Mouse (Mus musculus): ENCODE data around the gene A430078G23Rik. TPM values are rescaled to one million over a fixed set of nuclear protein-coding genes. Genes with fewer than 3 reads are reported as not detected.

The A430078G23Rik gene
- polyA plus RNA-seq, 1 experiment = not detected

DNA sequence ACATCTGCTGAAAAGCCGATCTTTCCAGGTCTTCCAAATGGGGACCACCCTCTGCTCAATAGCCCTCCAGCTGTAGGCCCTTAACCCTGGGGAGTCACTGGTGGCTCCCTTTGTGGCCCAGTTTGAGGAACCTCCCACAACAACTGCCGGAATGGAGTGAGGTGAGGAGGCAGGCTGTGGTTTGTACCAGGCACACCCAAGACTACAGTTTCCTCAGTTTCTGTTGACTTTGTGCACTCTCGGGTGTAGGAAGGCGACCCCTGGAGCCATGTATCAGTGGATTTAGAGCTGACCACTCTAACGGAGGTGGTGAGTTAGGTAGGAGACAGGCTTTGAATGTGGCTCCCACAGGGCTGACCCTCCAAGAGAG is 1.2 kb downstream of the A430078G23Rik start:
- peaks cover 8% of the 10 kb centered on the region for H3K27me3 ChIP-seq (ENCODE audit: control insufficient read depth, insufficient read depth, insufficient read length)

DNA sequence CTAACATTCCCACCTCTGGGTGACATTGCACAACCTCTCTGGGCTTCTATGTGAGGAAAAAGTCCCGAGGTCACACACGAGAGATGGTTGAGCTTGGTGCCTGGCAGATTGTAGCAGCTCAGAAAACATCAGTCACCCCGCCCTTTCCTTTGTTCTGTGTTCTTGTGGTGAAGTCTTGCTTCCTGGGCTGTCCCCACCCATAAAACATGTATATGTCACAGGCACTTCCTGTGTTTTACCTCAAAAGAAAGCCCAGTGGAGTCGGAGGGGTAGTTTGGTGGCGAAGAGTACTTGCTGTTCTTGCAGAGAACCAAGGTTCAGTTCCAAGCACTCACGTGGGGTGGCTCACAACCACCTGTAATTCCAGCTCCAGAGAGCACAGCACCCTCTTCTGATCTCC is 2.4 kb downstream of the A430078G23Rik start:
- H3K4me3 ChIP-seq = no peak overlapping the region
- H3K36me3 ChIP-seq (ENCODE audit: control insufficient read depth, insufficient read depth) = no peaks in the 10 kb centered on the region
- peaks cover 8% of the 10 kb centered on the region for H3K27me3 ChIP-seq (ENCODE audit: control insufficient read depth, insufficient read depth, insufficient read length)
- no peaks in the 10 kb centered on the region for H3K79me2 ChIP-seq (ENCODE audit: control insufficient read depth, insufficient read depth)
- no peak for TF ChIP-seq TCF12 (IDR thresholded peaks at IDR 0.05; ENCODE audit: insufficient read depth, poor library complexity, severe bottlenecking)
- TF ChIP-seq REST (IDR thresholded peaks at IDR 0.05; ENCODE audit: insufficient read depth, insufficient read length) = no peak
- no peak for TF ChIP-seq POLR2A (IDR thresholded peaks at IDR 0.05; ENCODE audit: insufficient read length, low read depth)
- TF ChIP-seq MYOG (IDR thresholded peaks at IDR 0.05; ENCODE audit: control insufficient read depth in 1 of 3, insufficient read depth in 1 of 3, insufficient read length in 2 of 3, low read depth in 2 of 3) = no peak
- no peak for TF ChIP-seq TCF3 (IDR thresholded peaks at IDR 0.05; ENCODE audit: insufficient read length, low read depth)
- TF ChIP-seq MYOD1 (IDR thresholded peaks at IDR 0.05; ENCODE audit: control insufficient read depth in 1 of 3, insufficient read length in 2 of 3, low read depth in 2 of 3) = no peak
- TF ChIP-seq USF1 (IDR thresholded peaks at IDR 0.05; ENCODE audit: low read depth) = no peak
- no peak for TF ChIP-seq POLR2AphosphoS2 (IDR thresholded peaks at IDR 0.05; ENCODE audit: insufficient read length, low read depth)
- TF ChIP-seq MAX (IDR thresholded peaks at IDR 0.05; ENCODE audit: low read depth) = no peak
- TF ChIP-seq SRF (IDR thresholded peaks at IDR 0.05; ENCODE audit: control insufficient read depth, insufficient read length, low read depth) = no peak
- no peak for TF ChIP-seq CEBPB (IDR thresholded peaks at IDR 0.05; ENCODE audit: insufficient read depth, poor library complexity, severe bottlenecking)
- no peak for TF ChIP-seq E2F4 (IDR thresholded peaks at IDR 0.05; ENCODE audit: insufficient read depth)
- no peak overlapping the region for H3ac ChIP-seq (ENCODE audit: control insufficient read depth, insufficient read length)
- H3K4me2 ChIP-seq (ENCODE audit: low read depth) = no peak overlapping the region

More for the DNA sequence above, 1.2 kb downstream of the A430078G23Rik start:
- TF ChIP-seq MYOG (IDR thresholded peaks at IDR 0.05; ENCODE audit: control insufficient read depth in 1 of 3, insufficient read depth in 1 of 3, insufficient read length in 2 of 3, low read depth in 2 of 3) = no peak
- TF ChIP-seq E2F4 (IDR thresholded peaks at IDR 0.05; ENCODE audit: insufficient read depth) = no peak
- TF ChIP-seq TCF3 (IDR thresholded peaks at IDR 0.05; ENCODE audit: insufficient read length, low read depth) = no peak
- TF ChIP-seq POLR2AphosphoS2 (IDR thresholded peaks at IDR 0.05; ENCODE audit: insufficient read length, low read depth) = no peak
- TF ChIP-seq CEBPB (IDR thresholded peaks at IDR 0.05; ENCODE audit: insufficient read depth, poor library complexity, severe bottlenecking) = no peak
- TF ChIP-seq MYOD1 (IDR thresholded peaks at IDR 0.05; ENCODE audit: control insufficient read depth in 1 of 3, insufficient read length in 2 of 3, low read depth in 2 of 3) = no peak
- TF ChIP-seq SRF (IDR thresholded peaks at IDR 0.05; ENCODE audit: control insufficient read depth, insufficient read length, low read depth) = no peak
- TF ChIP-seq REST (IDR thresholded peaks at IDR 0.05; ENCODE audit: insufficient read depth, insufficient read length) = no peak
- TF ChIP-seq USF1 (IDR thresholded peaks at IDR 0.05; ENCODE audit: low read depth) = no peak
- TF ChIP-seq POLR2A (IDR thresholded peaks at IDR 0.05; ENCODE audit: insufficient read length, low read depth) = no peak
- TF ChIP-seq MAX (IDR thresholded peaks at IDR 0.05; ENCODE audit: low read depth) = no peak
- no peak for TF ChIP-seq TCF12 (IDR thresholded peaks at IDR 0.05; ENCODE audit: insufficient read depth, poor library complexity, severe bottlenecking)
- Histone ChIP-seq H3ac (ENCODE audit: control insufficient read depth, insufficient read length) (no peak overlapping the region), H3K4me3 (no peak overlapping the region), H3K79me2 (ENCODE audit: control insufficient read depth, insufficient read depth) (no peaks in the 10 kb centered on the region), H3K36me3 (ENCODE audit: control insufficient read depth, insufficient read depth) (no peaks in the 10 kb centered on the region), H3K4me2 (ENCODE audit: low read depth) (no peak overlapping the region)

DNA sequence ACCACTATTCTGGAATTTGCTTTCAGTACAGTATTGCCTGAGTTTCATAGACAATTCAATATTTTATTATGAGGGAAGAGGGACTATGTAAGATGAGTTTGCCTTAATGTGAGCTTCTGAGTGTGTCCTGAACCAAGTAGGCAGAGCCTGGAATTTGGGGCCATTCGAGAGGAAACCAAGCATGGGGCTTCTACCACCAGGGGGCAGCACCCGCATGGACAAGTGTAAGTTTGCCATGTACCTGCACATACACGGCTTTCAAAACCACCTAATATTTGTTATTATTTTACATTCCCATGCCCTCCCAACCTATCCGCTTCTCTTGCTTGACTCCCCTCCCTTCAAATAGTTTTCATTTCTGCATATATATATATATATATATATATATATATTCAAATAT is 4.8 kb downstream of the A430078G23Rik start:
- no peak overlapping the region for H3ac ChIP-seq (ENCODE audit: control insufficient read depth, insufficient read length)
- peaks cover 6% of the 10 kb centered on the region for H3K27me3 ChIP-seq (ENCODE audit: control insufficient read depth, insufficient read depth, insufficient read length)
- no peaks in the 10 kb centered on the region for H3K79me2 ChIP-seq (ENCODE audit: control insufficient read depth, insufficient read depth)
- H3K4me3 ChIP-seq = no peak overlapping the region
- no peaks in the 10 kb centered on the region for H3K36me3 ChIP-seq (ENCODE audit: control insufficient read depth, insufficient read depth)
- H3K4me2 ChIP-seq (ENCODE audit: low read depth) = no peak overlapping the region
- no peak for TF ChIP-seq SRF (IDR thresholded peaks at IDR 0.05; ENCODE audit: control insufficient read depth, insufficient read length, low read depth)
- no peak for TF ChIP-seq POLR2A (IDR thresholded peaks at IDR 0.05; ENCODE audit: insufficient read length, low read depth)
- TF ChIP-seq MYOD1 (IDR thresholded peaks at IDR 0.05; ENCODE audit: control insufficient read depth in 1 of 3, insufficient read length in 2 of 3, low read depth in 2 of 3) = no peak
- no peak for TF ChIP-seq MYOG (IDR thresholded peaks at IDR 0.05; ENCODE audit: control insufficient read depth in 1 of 3, insufficient read depth in 1 of 3, insufficient read length in 2 of 3, low read depth in 2 of 3)
- TF ChIP-seq USF1 (IDR thresholded peaks at IDR 0.05; ENCODE audit: low read depth) = no peak
- no peak for TF ChIP-seq E2F4 (IDR thresholded peaks at IDR 0.05; ENCODE audit: insufficient read depth)
- TF ChIP-seq CEBPB (IDR thresholded peaks at IDR 0.05; ENCODE audit: insufficient read depth, poor library complexity, severe bottlenecking) = no peak

DNA sequence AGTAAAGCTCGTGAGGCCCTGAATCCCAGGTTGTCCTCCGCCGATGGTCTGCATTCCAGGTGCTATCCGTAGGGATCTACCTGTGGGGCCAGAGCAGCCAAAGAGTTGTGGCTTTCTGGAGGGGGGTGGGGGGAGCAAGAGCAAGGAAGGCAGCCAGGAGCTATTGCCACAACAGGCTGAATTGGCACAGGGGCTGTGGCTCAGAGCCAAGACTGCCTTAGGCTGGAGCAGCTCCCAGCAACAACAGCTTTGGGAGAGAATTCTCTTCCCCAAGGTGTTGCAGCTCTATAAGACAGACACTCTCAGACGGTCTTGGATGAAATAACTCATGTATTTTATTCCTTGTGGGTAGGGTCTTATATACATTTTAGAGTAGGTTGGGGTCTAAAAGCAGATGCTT is 13.9 kb downstream of the A430078G23Rik start:
- Histone ChIP-seq H3K4me2 (ENCODE audit: low read depth) (no peak overlapping the region), H3K36me3 (ENCODE audit: control insufficient read depth, insufficient read depth) (no peaks in the 10 kb centered on the region), H3K4me3 (no peak overlapping the region), H3ac (ENCODE audit: control insufficient read depth, insufficient read length) (no peak overlapping the region), H3K27me3 (ENCODE audit: control insufficient read depth, insufficient read depth, insufficient read length) (peaks cover 4% of the 10 kb centered on the region), H3K79me2 (ENCODE audit: control insufficient read depth, insufficient read depth) (no peaks in the 10 kb centered on the region)
- TF ChIP-seq TCF12 (IDR thresholded peaks at IDR 0.05; ENCODE audit: insufficient read depth, poor library complexity, severe bottlenecking) = no peak
- no peak for TF ChIP-seq USF1 (IDR thresholded peaks at IDR 0.05; ENCODE audit: low read depth)
- no peak for TF ChIP-seq CEBPB (IDR thresholded peaks at IDR 0.05; ENCODE audit: insufficient read depth, poor library complexity, severe bottlenecking)
- no peak for TF ChIP-seq MYOD1 (IDR thresholded peaks at IDR 0.05; ENCODE audit: control insufficient read depth in 1 of 3, insufficient read length in 2 of 3, low read depth in 2 of 3)
- TF ChIP-seq TCF3 (IDR thresholded peaks at IDR 0.05; ENCODE audit: insufficient read length, low read depth) = no peak
- TF ChIP-seq SRF (IDR thresholded peaks at IDR 0.05; ENCODE audit: control insufficient read depth, insufficient read length, low read depth) = no peak
- TF ChIP-seq REST (IDR thresholded peaks at IDR 0.05; ENCODE audit: insufficient read depth, insufficient read length) = no peak
- no peak for TF ChIP-seq MAX (IDR thresholded peaks at IDR 0.05; ENCODE audit: low read depth)
- no peak for TF ChIP-seq E2F4 (IDR thresholded peaks at IDR 0.05; ENCODE audit: insufficient read depth)
- no peak for TF ChIP-seq MYOG (IDR thresholded peaks at IDR 0.05; ENCODE audit: control insufficient read depth in 1 of 3, insufficient read depth in 1 of 3, insufficient read length in 2 of 3, low read depth in 2 of 3)
- TF ChIP-seq POLR2A (IDR thresholded peaks at IDR 0.05; ENCODE audit: insufficient read length, low read depth) = no peak

All from myocyte (in vitro differentiated cells).